Mouse (Mus musculus) brain, adult 10 weeks (tissue): ENCODE data around the gene Pvrig. TPM values are rescaled to one million over a fixed set of nuclear protein-coding genes. Genes with fewer than 3 reads are reported as not detected.

ENCODE experiments used
- polyA plus RNA-seq: library from polyadenylated mRNA; stranded (reverse); fragments of 350-450 nt; fragmentation: Illumina TruSeq; extraction: RNeasy Lipid Tissue Mini Kit (QIAGEN cat#74804); gene quantifications from one replicate; pipeline ENCODE4 v1.2.3, GENCODE M21; 2015; ENCODE audit warnings: low read depth, low replicate concordance

The Pvrig gene
- not detected for polyA plus RNA-seq

DNA sequence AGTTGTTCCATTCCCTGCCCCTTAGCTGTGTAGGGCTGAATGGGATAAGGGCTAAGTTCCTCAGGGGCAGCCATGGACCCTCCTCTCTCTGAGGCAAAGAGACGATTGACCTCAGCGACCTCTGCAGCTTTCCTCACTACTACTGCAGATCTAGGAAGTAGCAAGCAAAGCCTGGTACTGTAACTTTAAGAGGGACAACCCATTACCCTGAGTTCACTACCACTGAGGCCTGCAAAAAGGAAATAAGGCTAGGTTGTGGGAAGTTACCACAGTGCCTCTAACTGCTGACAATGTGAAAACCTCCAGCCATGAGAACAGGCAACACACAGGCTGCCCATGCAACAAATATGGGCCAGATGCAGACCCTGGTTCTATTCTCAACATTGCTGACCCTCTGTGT, at the start of gene Pvrig:
Gene Pvrig (plus strand): TSS at position 301 of the 400 bp plus-strand sequence.

Other genes with a start within 250 kb of the Pvrig start
- 19.4 TPM for gene Zscan21, start 225.1 kb upstream of the Pvrig start, polyA plus RNA-seq
- 10.5 TPM for gene Zfp113, start 186.2 kb upstream of the Pvrig start, polyA plus RNA-seq
- gene Cops6, start 180.9 kb upstream of the Pvrig start, polyA plus RNA-seq: 205 TPM
- gene Ap4m1, start 170.0 kb upstream of the Pvrig start, polyA plus RNA-seq: 18.4 TPM
- gene Mcm7, start 169.5 kb upstream of the Pvrig start, polyA plus RNA-seq: 18.1 TPM
- gene Taf6, start 154.5 kb upstream of the Pvrig start, polyA plus RNA-seq: 35.8 TPM
- 13.7 TPM for gene Cnpy4, start 154.5 kb upstream of the Pvrig start, polyA plus RNA-seq
- gene Mblac1, start 147.6 kb upstream of the Pvrig start, polyA plus RNA-seq: 5.7 TPM
- not detected for gene Nxpe5, start 116.1 kb upstream of the Pvrig start, polyA plus RNA-seq
- 90.5 TPM for gene Lamtor4, start 86.5 kb upstream of the Pvrig start, polyA plus RNA-seq
- gene BC037034, start 77.9 kb upstream of the Pvrig start, polyA plus RNA-seq: 48.4 TPM
- gene Gal3st4, start 69.1 kb upstream of the Pvrig start, polyA plus RNA-seq: 3.6 TPM
- gene Gm43720, start 62.0 kb upstream of the Pvrig start, polyA plus RNA-seq: not detected
- gene Gpc2, start 62.0 kb upstream of the Pvrig start, polyA plus RNA-seq: 3.5 TPM
- gene Stag3, start 61.7 kb upstream of the Pvrig start, polyA plus RNA-seq: 1.1 TPM
- gene Zfp157, start 99.5 kb downstream of the Pvrig start, polyA plus RNA-seq: 15.3 TPM
- gene 1700123K08Rik, start 222.8 kb downstream of the Pvrig start, polyA plus RNA-seq: not detected